8 mouse cellular contexts compared by ENCODE assay signal in the genomic region with DNA sequence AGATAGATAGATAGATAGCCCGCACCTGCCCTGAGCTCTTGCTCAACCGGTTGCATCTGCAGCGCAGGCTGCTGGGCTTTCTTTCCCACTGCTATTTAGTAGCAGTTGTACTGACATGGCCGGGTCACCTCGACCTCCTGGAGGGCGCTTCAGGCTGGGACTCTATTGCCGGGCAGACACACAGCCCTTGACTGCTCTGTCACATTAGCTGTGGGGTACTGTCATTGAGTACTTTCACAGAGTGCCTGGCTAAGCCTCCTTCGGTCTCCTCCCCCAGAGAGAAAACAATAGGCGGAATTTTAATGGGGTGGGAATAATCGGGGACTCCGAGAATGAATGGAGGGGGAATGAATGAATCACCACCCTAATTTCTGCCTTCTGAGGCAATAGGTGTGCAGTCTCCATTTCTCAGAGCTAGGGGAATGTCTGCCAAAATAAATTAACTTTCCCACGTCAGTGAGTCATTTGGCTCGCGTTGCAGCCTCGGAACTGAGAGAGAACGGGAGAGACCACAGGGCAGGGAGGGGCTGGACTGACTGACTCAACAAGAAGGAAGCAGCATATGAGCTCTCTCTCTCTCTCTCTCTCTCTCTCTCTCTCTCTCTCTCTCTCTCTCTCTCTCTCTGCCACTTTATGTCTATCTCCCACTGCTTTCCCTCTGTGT.
DNase-seq lines count a peak whose midpoint lies in the region; ATAC-seq and TF ChIP-seq lines count a peak whose summit lies in the region.

No protein-coding gene starts in this region.

- H3K4me2 ChIP-seq in forebrain, embryonic 14.5 days (ENCODE audit: low read length), result peak overlapping the region; percentile 44
- peak overlapping the region; percentile 57 for H3K4me2 ChIP-seq in heart, postnatal 0 days (ENCODE audit: low read depth, low read length)
- peak overlapping the region; percentile 48 for H3K4me2 ChIP-seq in liver, embryonic 15.5 days
- H3K4me2 ChIP-seq in neural tube, embryonic 11.5 days (ENCODE audit: low read depth), result peak overlapping the region; percentile 46

- 1% methylated on average over 16 of the region's 16 CpGs for WGBS in forebrain, embryonic 14.5 days
- WGBS in heart, postnatal 0 days, result 5% methylated on average over 16 of the region's 16 CpGs
- WGBS in liver, embryonic 15.5 days (ENCODE audit: insufficient replicate concordance), result 7% methylated on average over 16 of the region's 16 CpGs
- WGBS in neural tube, embryonic 11.5 days, result 1% methylated on average over 16 of the region's 16 CpGs
- 34% methylated on average over 16 of the region's 16 CpGs for WGBS in thymus, adult 2 months

- no peaks in the 10 kb centered on the region for H3K36me3 ChIP-seq in erythroblast, embryonic 14.5 days (ENCODE audit: control insufficient read depth)
- no peaks in the 10 kb centered on the region for H3K36me3 ChIP-seq in forebrain, embryonic 14.5 days (ENCODE audit: control insufficient read depth, insufficient read depth, low read length)
- no peaks in the 10 kb centered on the region for H3K36me3 ChIP-seq in heart, postnatal 0 days (replicated peaks; ENCODE audit: control insufficient read depth, insufficient read depth, low read length)
- H3K36me3 ChIP-seq in liver, embryonic 15.5 days (replicated peaks), result no peaks in the 10 kb centered on the region
- no peaks in the 10 kb centered on the region for H3K36me3 ChIP-seq in neural tube, embryonic 11.5 days (ENCODE audit: control insufficient read depth, insufficient read depth, low read length)
- no peaks in the 10 kb centered on the region for H3K36me3 ChIP-seq in thymus, adult 2 months (ENCODE audit: control insufficient read depth, insufficient read depth, low read length)

- TF ChIP-seq CTCF in heart, postnatal 0 days (IDR thresholded peaks at IDR 0.05; ENCODE audit: low read depth), result no peak
- no peak for TF ChIP-seq CTCF in thymus, adult 2 months (IDR thresholded peaks at IDR 0.05; ENCODE audit: borderline replicate concordance, control insufficient read depth, extremely low read depth, insufficient read depth, low read length, poor library complexity)

- TF ChIP-seq POLR2A in thymus, adult 2 months (IDR thresholded peaks at IDR 0.05; ENCODE audit: control insufficient read depth, extremely low read depth, insufficient read depth, low read length, poor library complexity), result no peak

- peak; percentile 77 for DNase-seq in forebrain, embryonic 14.5 days (ENCODE audit: low spot score)
- DNase-seq in heart, postnatal 0 days (ENCODE audit: low spot score), result peak; percentile 93
- DNase-seq in kidney, postnatal 25 days, result peak; percentile 55 to 73
- DNase-seq in neural tube, embryonic 11.5 days (ENCODE audit: low spot score), result peak; percentile 69
- DNase-seq in thymus, adult 2 months, result no peak

- no peak overlapping the region for H3K27ac ChIP-seq in forebrain, embryonic 14.5 days (ENCODE audit: low read depth, low read length)
- H3K27ac ChIP-seq in heart, postnatal 0 days (ENCODE audit: low read depth), result peak overlapping the region; percentile 66
- no peak overlapping the region for H3K27ac ChIP-seq in liver, embryonic 15.5 days (replicated peaks)
- peak overlapping the region; percentile 36; the same call in 1 of the 2 replicates for H3K27ac ChIP-seq in neural tube, embryonic 11.5 days (ENCODE audit: low read depth, low read length)
- no peak overlapping the region for H3K27ac ChIP-seq in thymus, adult 2 months (ENCODE audit: control insufficient read depth, insufficient read depth, low read length)

- H3K4me3 ChIP-seq in erythroblast, embryonic 14.5 days (replicated peaks), result peak overlapping the region; percentile 52
- H3K4me3 ChIP-seq in forebrain, embryonic 14.5 days (ENCODE audit: low read depth, low read length), result peak overlapping the region; percentile 6; the same call in 1 of the 2 replicates
- H3K4me3 ChIP-seq in heart, postnatal 0 days (ENCODE audit: low read depth, low read length), result peak overlapping the region; percentile 28
- peak overlapping the region; percentile 9 for H3K4me3 ChIP-seq in liver, embryonic 15.5 days (replicated peaks)
- H3K4me3 ChIP-seq in neural tube, embryonic 11.5 days (ENCODE audit: low read depth, low read length), result peak overlapping the region; percentile 16; the same call in 1 of the 2 replicates
- H3K4me3 ChIP-seq in thymus, adult 2 months (ENCODE audit: control insufficient read depth, insufficient read depth, low read length), result no peak overlapping the region

- no peak for TF ChIP-seq EP300 in heart, postnatal 0 days (IDR thresholded peaks at IDR 0.05; ENCODE audit: low read depth)

- H3K27me3 ChIP-seq in erythroblast, embryonic 14.5 days (ENCODE audit: control insufficient read depth), result peaks cover 96% of the 10 kb centered on the region
- H3K27me3 ChIP-seq in forebrain, embryonic 14.5 days (replicated peaks; ENCODE audit: control insufficient read depth, insufficient read depth, low read length), result no peaks in the 10 kb centered on the region
- peaks cover 18% of the 10 kb centered on the region for H3K27me3 ChIP-seq in heart, postnatal 0 days (ENCODE audit: control insufficient read depth, insufficient read depth, low read length)
- peaks cover 96% of the 10 kb centered on the region for H3K27me3 ChIP-seq in liver, embryonic 15.5 days
- H3K27me3 ChIP-seq in neural tube, embryonic 11.5 days (ENCODE audit: control insufficient read depth, insufficient read depth, low read length), result no peaks in the 10 kb centered on the region
- H3K27me3 ChIP-seq in thymus, adult 2 months (ENCODE audit: control insufficient read depth, insufficient read depth, low read length), result no peaks in the 10 kb centered on the region

- H3K9me3 ChIP-seq in erythroblast, embryonic 14.5 days (ENCODE audit: control insufficient read depth, low read length), result no peaks in the 10 kb centered on the region
- no peaks in the 10 kb centered on the region for H3K9me3 ChIP-seq in forebrain, embryonic 14.5 days (replicated peaks; ENCODE audit: control insufficient read depth, low read length)
- no peaks in the 10 kb centered on the region for H3K9me3 ChIP-seq in heart, postnatal 0 days (replicated peaks; ENCODE audit: control insufficient read depth, low read length)
- no peaks in the 10 kb centered on the region for H3K9me3 ChIP-seq in liver, embryonic 15.5 days (replicated peaks)
- no peaks in the 10 kb centered on the region for H3K9me3 ChIP-seq in neural tube, embryonic 11.5 days (ENCODE audit: control insufficient read depth, low read length)

- no peak for ATAC-seq in erythroblast, adult 5-6 weeks (replicated peaks; ENCODE audit: low FRiP score, poor library complexity, severe bottlenecking)
- peak; percentile 71 for ATAC-seq in forebrain, embryonic 14.5 days
- ATAC-seq in heart, postnatal 0 days (ENCODE audit: insufficient read depth, low read depth), result peak; percentile 84
- peak; percentile 28; the same call in 1 of the 2 replicates for ATAC-seq in liver, embryonic 15.5 days (ENCODE audit: insufficient read depth)
- ATAC-seq in neural tube, embryonic 11.5 days (ENCODE audit: insufficient read depth, low FRiP score, low TSS enrichment), result peak; percentile 79

- H3K9ac ChIP-seq in forebrain, embryonic 14.5 days (ENCODE audit: low read length), result no peak overlapping the region
- H3K9ac ChIP-seq in heart, postnatal 0 days (replicated peaks; ENCODE audit: low read depth, low read length), result peak overlapping the region; percentile 54
- H3K9ac ChIP-seq in liver, embryonic 15.5 days, result peak overlapping the region; percentile 26; the same call in 1 of the 2 replicates
- no peak overlapping the region for H3K9ac ChIP-seq in neural tube, embryonic 11.5 days (ENCODE audit: low read length)

- peaks cover 39% of the 10 kb centered on the region for H3K4me1 ChIP-seq in erythroblast, embryonic 14.5 days (ENCODE audit: control insufficient read depth)
- peaks cover 4% of the 10 kb centered on the region for H3K4me1 ChIP-seq in forebrain, embryonic 14.5 days (ENCODE audit: control insufficient read depth, insufficient read depth, low read length)
- 0 out of 2 replicates have a peak, but pooled peaks cover 4% of the 10 kb centered on the region for H3K4me1 ChIP-seq in heart, postnatal 0 days (ENCODE audit: control insufficient read depth, insufficient read depth)
- peaks cover 19% of the 10 kb centered on the region for H3K4me1 ChIP-seq in liver, embryonic 15.5 days (replicated peaks)
- H3K4me1 ChIP-seq in neural tube, embryonic 11.5 days (ENCODE audit: control insufficient read depth, insufficient read depth, low read length), result peaks cover 5% of the 10 kb centered on the region; the same call in 1 of the 2 replicates
- peaks cover 4% of the 10 kb centered on the region for H3K4me1 ChIP-seq in thymus, adult 2 months (replicated peaks; ENCODE audit: control insufficient read depth, insufficient read depth, low read length)

Comparison
In these comparisons a context has a peak if more than half of its experiments do, and no peak if none do; other contexts are left out.
1. H3K27ac ChIP-seq: peak in heart, postnatal 0 days (single experiment) and neural tube, embryonic 11.5 days (single experiment); none in forebrain, embryonic 14.5 days (single experiment), liver, embryonic 15.5 days (single experiment) and thymus, adult 2 months (single experiment).
2. H3K9ac ChIP-seq: peak in heart, postnatal 0 days (single experiment) and liver, embryonic 15.5 days (single experiment); none in forebrain, embryonic 14.5 days (single experiment) and neural tube, embryonic 11.5 days (single experiment).
3. Peak in every context shown above with its lines, with median percentiles within 50 percentile points of each other: H3K4me2 ChIP-seq.